Mouse (Mus musculus): ENCODE data around the gene Tmem150a. TPM values are rescaled to one million over a fixed set of nuclear protein-coding genes. Genes with fewer than 3 reads are reported as not detected.

Gene Tmem150a
- polyA plus RNA-seq (2012; rRNA removed; ENCODE audit: low replicate concordance) = 37.7 and 56.7 TPM in 2 replicates

GRCm38 (mm10) chr6:72355066-72355911 lies at the start of gene Tmem150a:
Gene Tmem150a, plus strand, starts transcription at chr6:72355447.

DNA sequence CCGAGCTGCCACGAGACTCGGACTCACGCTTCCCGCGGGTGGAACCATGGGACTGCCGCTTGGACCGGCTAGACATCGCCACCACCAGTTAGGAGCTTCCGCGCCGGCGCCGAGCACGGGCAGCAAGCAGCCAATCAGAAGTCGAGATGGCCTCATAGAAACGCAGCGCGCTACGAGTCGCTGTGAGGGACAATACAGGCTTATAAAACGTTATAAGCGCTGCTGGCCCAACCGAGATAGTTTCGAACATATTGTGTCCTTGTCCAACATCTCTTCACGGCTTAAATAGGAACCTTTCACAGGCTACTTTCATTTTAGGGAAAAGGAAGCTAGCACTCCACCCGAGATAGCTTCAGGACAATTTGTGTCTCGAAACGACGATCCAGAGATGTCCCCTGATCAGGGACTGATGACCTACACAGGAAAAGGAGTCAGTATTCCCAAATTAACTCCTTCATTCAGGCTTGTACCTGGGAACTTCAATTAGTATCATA lies 10.1 kb upstream of the Tmem150a start, which contains the start of gene Usp39:
Gene Usp39, minus strand, starts transcription at position 111 of the 494 bp plus-strand sequence.

DNA sequence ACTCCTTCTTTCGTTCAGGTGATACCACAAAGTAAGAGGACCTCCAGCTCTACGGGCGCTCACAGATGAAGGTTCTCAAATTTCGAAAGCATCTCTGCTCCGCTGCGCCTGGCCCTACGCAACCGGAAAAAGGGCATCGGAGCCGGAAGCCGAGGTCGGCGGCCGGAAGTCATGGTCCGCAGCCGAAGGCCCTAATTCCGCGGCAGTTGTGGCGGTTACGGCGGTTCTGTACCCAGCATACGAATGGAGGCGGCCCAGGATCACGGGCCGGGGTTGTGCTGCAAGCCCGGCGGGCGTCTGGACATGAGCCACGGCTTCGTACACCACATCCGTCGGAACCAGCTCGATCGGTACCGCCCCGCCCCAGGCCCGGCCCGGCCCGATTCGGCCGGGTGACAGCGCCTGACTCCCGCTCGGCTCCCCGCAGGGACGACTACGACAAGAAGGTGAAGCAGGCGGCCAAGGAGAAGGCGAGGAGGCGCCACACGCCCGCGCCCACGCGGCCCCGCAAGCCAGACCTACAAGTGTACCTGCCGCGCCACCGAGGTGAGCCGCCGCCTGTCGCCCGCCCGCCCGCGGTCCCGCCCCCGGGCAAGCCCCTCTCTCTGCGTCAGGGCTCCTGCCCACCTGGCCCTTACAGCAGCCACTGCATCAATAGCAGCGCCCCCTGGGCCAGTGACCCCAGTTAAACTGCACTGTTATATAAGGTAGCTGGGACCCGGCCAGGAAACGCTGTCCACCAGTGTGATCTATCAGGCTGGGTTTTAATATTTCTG lies 7.9 kb upstream of the Tmem150a start, which contains the start of gene 0610030E20Rik:
Gene 0610030E20Rik, plus strand, starts transcription at position 152 of the 776 bp plus-strand sequence.

GRCm38 (mm10) chr6:72366844-72367443 lies 11.7 kb downstream of the Tmem150a start, which contains the start of gene Rnf181:
Gene Rnf181, minus strand, starts transcription at chr6:72366956.

DNA sequence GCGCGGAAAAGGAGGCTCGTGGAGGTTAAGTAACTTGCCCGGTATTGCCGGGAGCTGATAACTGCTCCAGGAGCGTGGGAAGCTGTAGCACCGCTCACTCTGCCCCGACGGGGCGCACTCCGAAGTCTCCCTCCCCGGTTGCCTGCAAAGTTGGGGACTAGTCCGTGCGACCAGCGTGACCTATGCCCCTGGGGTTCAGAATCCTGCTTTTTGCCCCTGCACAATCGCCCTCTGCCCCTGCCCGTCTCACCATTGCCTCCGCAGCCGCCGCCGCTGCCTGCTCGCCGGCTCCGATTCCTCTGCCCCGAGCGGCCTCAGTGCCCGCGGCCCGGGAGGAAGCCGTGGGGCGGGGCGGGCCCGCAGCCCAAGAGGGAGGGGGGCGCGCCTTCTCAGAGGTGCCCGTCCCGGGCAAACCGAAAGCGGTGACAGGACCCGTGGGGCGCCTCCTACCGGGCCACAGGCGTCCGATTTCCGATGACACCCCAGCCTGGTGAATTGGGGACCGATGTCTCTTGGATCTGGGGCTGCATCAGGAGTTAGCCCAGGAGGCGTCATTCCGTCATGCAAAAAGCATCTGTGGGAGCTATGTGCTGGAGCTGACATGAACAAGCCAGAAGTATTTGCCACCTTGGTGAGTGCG lies 25.0 kb downstream of the Tmem150a start, which contains the start of gene Vamp5:
Gene Vamp5, minus strand, starts transcription at position 338 of the 640 bp plus-strand sequence.

DNA sequence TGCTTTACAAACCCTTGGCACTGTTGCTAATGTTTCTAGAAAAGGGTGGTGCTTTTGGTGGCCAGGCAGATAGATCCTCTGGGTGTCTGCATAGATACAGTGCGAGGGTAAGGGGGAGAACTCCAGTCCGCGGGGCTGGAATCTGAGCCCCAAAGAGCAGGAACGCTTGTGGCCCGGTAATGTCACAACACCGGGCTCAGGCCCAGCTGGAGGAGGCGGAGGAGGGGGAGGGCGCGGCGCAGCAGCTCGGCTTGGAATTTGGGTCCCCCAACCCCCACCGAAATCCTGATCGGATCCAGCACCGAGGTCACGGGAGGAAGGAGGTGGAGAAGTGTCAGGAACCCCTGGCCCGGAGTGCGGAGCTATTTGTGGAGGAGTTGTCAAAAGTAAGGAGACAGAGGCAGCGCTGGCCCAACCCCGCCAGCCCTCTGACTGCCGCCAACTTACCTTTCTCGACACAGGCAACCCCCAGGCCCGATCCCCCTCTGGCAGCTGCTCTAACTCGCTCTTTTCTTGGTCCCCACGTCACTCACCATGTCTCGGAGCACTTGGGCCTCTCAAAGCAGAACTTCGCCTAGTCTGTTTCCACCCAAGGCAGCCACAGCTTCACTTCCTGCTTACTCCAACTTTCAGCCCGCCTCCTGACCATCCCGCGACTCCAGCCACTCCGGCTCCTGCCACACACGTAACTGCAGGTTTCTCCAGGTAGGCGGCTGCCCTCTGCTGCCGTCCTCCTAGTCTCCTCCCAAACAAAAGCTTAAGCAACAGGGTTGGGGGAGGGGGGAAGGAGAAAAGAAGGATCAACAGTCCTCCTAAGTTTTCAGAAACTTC lies 34.9 kb downstream of the Tmem150a start, which contains the start of gene Vamp8:
Gene Vamp8, minus strand, starts transcription at position 763 of the 831 bp plus-strand sequence.

Other genes starting within 250 kb of the Tmem150a start
- gene Atoh8, start 119.9 kb upstream of the Tmem150a start, polyA plus RNA-seq (2012; rRNA removed; ENCODE audit: low replicate concordance) = 9.1 and 14.8 TPM in 2 replicates
- 0.80 and 1.6 TPM in 2 replicates for gene Sftpb, start 50.8 kb upstream of the Tmem150a start, polyA plus RNA-seq (2012; rRNA removed; ENCODE audit: low replicate concordance)
- 14.1 and 27.3 TPM in 2 replicates for gene Usp39, start 10.3 kb upstream of the Tmem150a start, polyA plus RNA-seq (2012; rRNA removed; ENCODE audit: low replicate concordance)
- 24.1 and 25.5 TPM in 2 replicates for gene 0610030E20Rik, start 8.1 kb upstream of the Tmem150a start, polyA plus RNA-seq (2012; rRNA removed; ENCODE audit: low replicate concordance)
- gene Rnf181, start 11.5 kb downstream of the Tmem150a start, polyA plus RNA-seq (2012; rRNA removed; ENCODE audit: low replicate concordance) = 63.9 and 64.3 TPM in 2 replicates
- 26.1 and 61.1 TPM in 2 replicates for gene Vamp5, start 25.0 kb downstream of the Tmem150a start, polyA plus RNA-seq (2012; rRNA removed; ENCODE audit: low replicate concordance)
- gene Vamp8, start 35.3 kb downstream of the Tmem150a start, polyA plus RNA-seq (2012; rRNA removed; ENCODE audit: low replicate concordance) = 110 and 196 TPM in 2 replicates
- 21.4 and 27.9 TPM in 2 replicates for gene Ggcx, start 58.9 kb downstream of the Tmem150a start, polyA plus RNA-seq (2012; rRNA removed; ENCODE audit: low replicate concordance)
- 100 and 101 TPM in 2 replicates for gene Mat2a, start 84.1 kb downstream of the Tmem150a start, polyA plus RNA-seq (2012; rRNA removed; ENCODE audit: low replicate concordance)
- gene Sh2d6, start 166.3 kb downstream of the Tmem150a start, polyA plus RNA-seq (2012; rRNA removed; ENCODE audit: low replicate concordance) = 0.20 and 0.26 TPM in 2 replicates
- 69.5 and 133 TPM in 2 replicates for gene Capg, start 188.9 kb downstream of the Tmem150a start, polyA plus RNA-seq (2012; rRNA removed; ENCODE audit: low replicate concordance)
- gene Elmod3, start 243.0 kb downstream of the Tmem150a start, polyA plus RNA-seq (2012; rRNA removed; ENCODE audit: low replicate concordance) = 27.9 and 40.5 TPM in 2 replicates
- gene Retsat, start 243.0 kb downstream of the Tmem150a start, polyA plus RNA-seq (2012; rRNA removed; ENCODE audit: low replicate concordance) = 65.2 and 114 TPM in 2 replicates

Data from mammary gland, adult 2 months (tissue).